Mouse (Mus musculus) kidney, postnatal 0 days (tissue): ENCODE measurements around the gene Gm42906. TPM values are rescaled to one million over a fixed set of nuclear protein-coding genes. Genes with fewer than 3 reads are reported as not detected.
A peak's percentile ranks its signal among the peaks of the same experiment; 100 is the strongest.

Experiments used
- ATAC-seq: fragments of 200-750 bp; cut with Nextera tagmentation; replicated peaks from 2 replicates; pipeline ENCODE4 v1.8.0; 2017; ENCODE audit warnings: low read depth, moderate number of reproducible peaks, moderate TSS enrichment, moderate library complexity; ENCODE audit not compliant: low FRiP score
- DNase-seq: peaks from one replicate; pipeline ENCODE4 v3.0.0-alpha.2; 2016; ENCODE audit warnings: low spot score
- H3K27ac ChIP-seq: fragments of 300-500 bp; sonication (generic); 2 replicates; pipeline ENCODE4 v1.5.1; 2014; ENCODE audit warnings: mild to moderate bottlenecking
- H3K27me3 ChIP-seq: fragments of 300-500 bp; sonication (generic); 2 replicates; pipeline ENCODE4 v1.6.1; 2014; ENCODE audit warnings: low read length, mixed read lengths; ENCODE audit not compliant: insufficient read depth
- H3K36me3 ChIP-seq: fragments of 300-500 bp; sonication (generic); 2 replicates; pipeline ENCODE4 v1.6.1; 2014; ENCODE audit warnings: low read length, mixed read lengths; ENCODE audit not compliant: insufficient read depth
- H3K4me1 ChIP-seq: fragments of 300-500 bp; sonication (generic); replicated peaks from 2 replicates; pipeline ENCODE4 v1.6.1; 2014; ENCODE audit warnings: antibody characterized with exemption, low read length, mixed read lengths; ENCODE audit not compliant: insufficient read depth
- H3K4me2 ChIP-seq: fragments of 300-500 bp; sonication (generic); 2 replicates; pipeline ENCODE4 v1.6.1; 2014; ENCODE audit warnings: mild to moderate bottlenecking, low read length, moderate library complexity, mixed read lengths
- H3K4me3 ChIP-seq: fragments of 300-500 bp; sonication (generic); replicated peaks from 2 replicates; pipeline ENCODE4 v1.5.1; 2014; ENCODE audit warnings: low read depth, low read length
- H3K9ac ChIP-seq: fragments of 300-500 bp; sonication (generic); 2 replicates; pipeline ENCODE4 v1.6.1; 2014; ENCODE audit warnings: low read depth, low read length
- H3K9me3 ChIP-seq: fragments of 300-500 bp; sonication (generic); replicated peaks from 2 replicates; pipeline ENCODE4 v1.6.1; 2016; ENCODE audit warnings: low read length, inconsistent platforms, mixed read lengths
- CTCF ChIP-seq: IDR thresholded peaks from 2 replicates; pipeline ENCODE4 v1.5.1; 2016; ENCODE audit warnings: antibody characterized with exemption, low read depth, mild to moderate bottlenecking, moderate library complexity
- WGBS: fragments of 180-500 bp; shearing (Covaris S2); extraction: QIAGEN DNeasy Blood & Tissue Kit; methylation state at CpG from one replicate; pipeline ENCODE4 v1.1.7; 2014; 5-methylcytosine and 5-hydroxymethylcytosine counted together
- polyA plus RNA-seq: library from polyadenylated mRNA; unstranded; fragments of >200 nt; fragmentation: Nextera tagmentation; extraction: Ambion mirVana; gene quantifications from 2 replicates; pipeline ENCODE4 v1.2.1, GENCODE M21; 2015

The Gm42906 gene
- polyA plus RNA-seq, 1 experiment from 2014 or later: not detected

DNA sequence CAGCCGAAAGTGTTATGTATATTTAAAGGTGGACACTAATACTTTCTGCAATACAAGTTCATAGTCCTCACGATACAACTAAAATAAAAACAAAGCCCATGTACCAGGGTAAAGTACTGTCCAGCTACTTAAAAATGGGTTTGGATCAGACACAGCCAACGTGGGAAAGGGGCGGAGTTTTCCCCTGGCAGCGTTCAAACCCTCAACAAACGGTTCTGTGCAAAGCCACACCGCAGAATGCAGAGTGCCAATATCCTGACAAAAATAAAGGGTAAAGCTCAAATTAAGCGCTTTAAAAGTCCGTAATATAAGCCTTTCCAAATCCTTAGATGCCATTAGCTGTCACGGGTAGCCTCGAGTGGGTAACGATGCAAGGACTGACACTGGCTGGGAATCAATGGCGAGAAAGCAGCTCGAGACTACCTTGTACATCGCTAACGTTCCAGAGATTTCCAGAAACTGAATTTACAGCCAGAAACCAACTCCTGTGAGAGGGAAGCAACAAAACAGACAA, 60.0 kb downstream of the Gm42906 start:
- TF ChIP-seq CTCF: no peak
- peak overlapping the region; percentile 65 for H3K4me2 ChIP-seq
- DNase-seq (peak; percentile 75), ATAC-seq (peak; percentile 8)
- no peaks in the 10 kb centered on the region for H3K27me3 ChIP-seq
- H3K9me3 ChIP-seq: no peaks in the 10 kb centered on the region
- H3K36me3 ChIP-seq: no peaks in the 10 kb centered on the region
- H3K27ac ChIP-seq: peak overlapping the region; percentile 91
- H3K9ac ChIP-seq: peak overlapping the region; percentile 60
- 3% methylated on average over 16 of the region's 16 CpGs for WGBS
- H3K4me1 ChIP-seq: no peaks in the 10 kb centered on the region
- H3K4me3 ChIP-seq: peak overlapping the region; percentile 43

DNA sequence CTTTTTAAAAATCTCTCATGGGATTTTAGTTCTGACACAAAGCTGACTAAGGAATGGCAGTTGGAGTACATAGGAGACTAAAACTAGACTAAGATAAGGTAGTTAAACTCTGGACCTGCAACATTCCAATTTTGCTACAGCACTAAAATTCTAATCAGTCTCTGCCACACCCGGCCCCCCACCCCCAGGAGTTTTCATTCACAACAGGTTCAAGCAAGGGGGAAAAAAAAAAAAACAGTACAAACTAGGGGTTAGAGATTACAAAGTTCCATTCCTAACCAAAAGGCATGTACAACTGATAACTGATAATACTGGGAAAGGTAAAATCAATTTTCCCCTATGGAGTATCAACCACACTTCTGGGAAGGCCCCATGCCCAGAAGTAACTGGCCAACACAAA, 60.6 kb downstream of the Gm42906 start:
- Histone ChIP-seq H3K9ac (no peak overlapping the region), H3K36me3 (no peaks in the 10 kb centered on the region), H3K27me3 (no peaks in the 10 kb centered on the region), H3K4me1 (no peaks in the 10 kb centered on the region), H3K4me3 (no peak overlapping the region), H3K27ac (no peak overlapping the region), H3K9me3 (no peaks in the 10 kb centered on the region), H3K4me2 (peak overlapping the region; percentile 65)
- DNase-seq (no peak), ATAC-seq (no peak)
- TF ChIP-seq CTCF: no peak
- 70% methylated on average over 1 of the region's 1 CpGs for WGBS

DNA sequence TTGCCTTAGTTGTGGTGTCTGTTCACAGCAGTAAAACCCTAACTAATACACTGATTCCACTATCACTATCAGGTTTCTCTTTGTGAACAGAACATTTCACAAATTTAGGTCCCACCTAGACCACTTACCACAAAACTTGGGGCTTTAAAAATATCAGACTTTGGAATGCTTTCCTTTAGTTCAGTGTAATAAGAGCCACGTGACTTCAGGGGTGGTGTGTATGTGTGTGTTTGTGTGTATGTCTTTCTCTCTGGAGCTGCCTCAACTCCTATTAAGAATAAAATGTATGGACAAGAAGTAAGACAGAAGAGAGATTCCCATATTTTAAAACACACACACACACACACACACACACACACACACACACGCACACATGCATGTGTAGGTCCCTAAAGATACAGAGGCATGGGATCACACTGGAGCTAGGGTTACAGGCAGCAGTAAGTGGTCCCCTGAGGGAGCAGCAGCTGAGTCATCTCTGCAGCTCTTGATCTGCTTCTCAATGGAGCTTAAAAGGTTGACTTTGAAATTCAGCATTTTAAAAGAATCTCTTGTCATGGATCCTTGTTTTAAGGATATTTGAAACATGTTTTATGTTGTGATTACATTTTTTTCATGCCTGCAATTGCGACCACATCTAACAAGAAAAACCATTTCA, 64.5 kb downstream of the Gm42906 start:
- H3K4me1 ChIP-seq: no peaks in the 10 kb centered on the region
- ATAC-seq (no peak), DNase-seq (no peak)
- H3K27me3 ChIP-seq: no peaks in the 10 kb centered on the region
- no peaks in the 10 kb centered on the region for H3K9me3 ChIP-seq
- no peaks in the 10 kb centered on the region for H3K36me3 ChIP-seq
- H3K4me3 ChIP-seq: no peak overlapping the region
- no peak overlapping the region for H3K27ac ChIP-seq
- H3K4me2 ChIP-seq: no peak overlapping the region
- 71% methylated on average over 3 of the region's 3 CpGs for WGBS
- no peak overlapping the region for H3K9ac ChIP-seq
- no peak for TF ChIP-seq CTCF

DNA sequence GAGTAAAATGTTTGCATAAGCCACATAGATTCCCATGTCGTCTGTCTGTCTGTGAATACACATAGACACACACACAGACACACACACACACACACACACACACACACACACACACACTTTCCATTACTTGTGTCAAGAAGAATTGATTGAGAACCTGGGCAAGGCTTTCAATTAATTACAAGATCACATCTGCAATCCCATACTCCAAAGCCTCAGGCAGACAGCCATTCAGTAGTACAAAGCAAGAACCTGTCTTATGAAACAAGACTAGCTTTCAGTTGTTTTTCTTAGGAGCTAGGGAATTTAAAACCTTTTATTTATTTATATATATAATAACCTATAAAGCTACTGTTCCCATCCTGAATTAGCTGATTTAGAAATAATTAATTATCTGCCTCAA, 78.3 kb downstream of the Gm42906 start:
- Histone ChIP-seq H3K9me3 (no peaks in the 10 kb centered on the region), H3K9ac (no peak overlapping the region), H3K4me3 (no peak overlapping the region), H3K4me1 (no peaks in the 10 kb centered on the region), H3K27ac (no peak overlapping the region), H3K36me3 (no peaks in the 10 kb centered on the region), H3K27me3 (no peaks in the 10 kb centered on the region), H3K4me2 (no peak overlapping the region)
- no peak for ATAC-seq
- TF ChIP-seq CTCF: no peak
- 70% methylated on average over 1 of the region's 1 CpGs for WGBS
- no peak for DNase-seq

DNA sequence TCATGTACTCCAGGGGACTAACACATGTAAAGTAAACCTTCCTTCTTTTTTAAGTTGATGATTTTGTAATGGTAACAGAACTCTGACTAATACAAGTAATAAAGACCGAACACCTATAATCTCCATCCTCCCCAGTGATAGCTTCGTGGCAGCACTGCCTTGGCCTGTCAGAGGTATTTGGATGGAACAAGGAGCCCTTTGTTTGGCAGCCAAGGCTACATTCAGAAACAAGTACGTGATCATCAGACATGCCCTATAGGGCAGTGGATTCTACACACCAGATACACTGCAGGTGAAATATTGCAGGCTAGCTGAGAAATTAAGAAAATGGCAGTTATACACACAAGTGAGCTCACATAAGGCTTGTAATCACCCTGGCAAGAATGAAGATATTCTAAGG, 79.5 kb downstream of the Gm42906 start:
- Histone ChIP-seq H3K9me3 (no peaks in the 10 kb centered on the region), H3K4me3 (no peak overlapping the region), H3K36me3 (no peaks in the 10 kb centered on the region), H3K27ac (no peak overlapping the region), H3K27me3 (no peaks in the 10 kb centered on the region), H3K4me1 (no peaks in the 10 kb centered on the region), H3K4me2 (no peak overlapping the region), H3K9ac (no peak overlapping the region)
- no peak for TF ChIP-seq CTCF
- DNase-seq (no peak), ATAC-seq (no peak)
- 79% methylated on average over 3 of the region's 3 CpGs for WGBS

DNA sequence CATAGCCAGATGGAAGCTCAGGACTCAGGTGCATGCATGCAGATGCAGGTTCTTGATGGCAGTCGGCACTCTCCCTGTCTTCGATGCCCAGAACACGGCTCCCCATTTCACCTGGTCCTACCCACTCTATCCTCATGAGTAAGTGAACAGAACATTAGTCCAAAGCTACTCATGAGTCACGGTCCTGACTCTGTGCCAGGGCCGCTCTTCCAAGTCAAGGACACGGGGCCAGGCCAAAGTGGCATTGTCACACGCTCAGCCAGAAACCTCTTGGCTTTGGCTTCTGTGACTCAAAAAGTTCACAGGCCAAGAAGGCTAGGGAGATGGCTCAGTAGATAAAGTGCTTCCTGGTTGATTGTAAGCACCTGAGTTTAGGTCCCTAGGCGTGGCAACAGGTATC, 81.3 kb downstream of the Gm42906 start:
- H3K36me3 ChIP-seq: no peaks in the 10 kb centered on the region
- no peak overlapping the region for H3K4me2 ChIP-seq
- DNase-seq (no peak), ATAC-seq (no peak)
- no peaks in the 10 kb centered on the region for H3K4me1 ChIP-seq
- H3K27me3 ChIP-seq: no peaks in the 10 kb centered on the region
- no peak for TF ChIP-seq CTCF
- no peak overlapping the region for H3K4me3 ChIP-seq
- H3K9ac ChIP-seq: no peak overlapping the region
- no peaks in the 10 kb centered on the region for H3K9me3 ChIP-seq
- WGBS: 89% methylated on average over 8 of the region's 8 CpGs
- H3K27ac ChIP-seq: no peak overlapping the region

DNA sequence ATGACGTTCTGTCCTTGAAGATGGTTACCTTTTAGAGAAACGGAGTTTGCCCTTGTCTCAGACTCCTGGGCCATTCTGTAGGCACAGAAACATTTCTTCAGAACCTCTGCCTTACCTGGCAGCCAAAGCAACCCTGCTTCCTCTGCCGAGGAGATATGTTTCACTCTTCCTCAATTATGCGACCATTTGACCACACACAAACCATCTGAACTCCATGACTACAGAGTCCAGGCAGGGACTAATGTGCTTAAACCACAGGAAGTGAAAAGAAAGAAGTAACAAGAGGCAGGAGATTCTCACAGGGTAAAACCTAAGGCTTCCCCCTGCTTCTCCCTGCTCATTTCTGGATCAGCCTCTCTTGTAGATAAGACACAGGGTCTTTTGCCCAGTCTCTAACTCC, 83.2 kb downstream of the Gm42906 start:
- H3K4me1 ChIP-seq: no peaks in the 10 kb centered on the region
- no peak for ATAC-seq
- WGBS: 80% methylated on average over 4 of the region's 4 CpGs

More for the DNA sequence above, 83.2 kb downstream of the Gm42906 start:
- TF ChIP-seq CTCF: no peak
- H3K27me3 ChIP-seq: no peaks in the 10 kb centered on the region
- H3K4me3 ChIP-seq: no peak overlapping the region
- H3K27ac ChIP-seq: no peak overlapping the region
- H3K4me2 ChIP-seq: no peak overlapping the region
- no peak overlapping the region for H3K9ac ChIP-seq
- DNase-seq: no peak
- H3K36me3 ChIP-seq: no peaks in the 10 kb centered on the region
- no peaks in the 10 kb centered on the region for H3K9me3 ChIP-seq
